Mouse (Mus musculus) layer of hippocampus, adult 11-12 months (tissue): ENCODE data around the gene Epsti1.

Experiments
- DNase-seq: peaks from one replicate; pipeline ENCODE4 v3.0.0; 2022; ENCODE audit warnings: low spot score

Epsti1 gene

DNA sequence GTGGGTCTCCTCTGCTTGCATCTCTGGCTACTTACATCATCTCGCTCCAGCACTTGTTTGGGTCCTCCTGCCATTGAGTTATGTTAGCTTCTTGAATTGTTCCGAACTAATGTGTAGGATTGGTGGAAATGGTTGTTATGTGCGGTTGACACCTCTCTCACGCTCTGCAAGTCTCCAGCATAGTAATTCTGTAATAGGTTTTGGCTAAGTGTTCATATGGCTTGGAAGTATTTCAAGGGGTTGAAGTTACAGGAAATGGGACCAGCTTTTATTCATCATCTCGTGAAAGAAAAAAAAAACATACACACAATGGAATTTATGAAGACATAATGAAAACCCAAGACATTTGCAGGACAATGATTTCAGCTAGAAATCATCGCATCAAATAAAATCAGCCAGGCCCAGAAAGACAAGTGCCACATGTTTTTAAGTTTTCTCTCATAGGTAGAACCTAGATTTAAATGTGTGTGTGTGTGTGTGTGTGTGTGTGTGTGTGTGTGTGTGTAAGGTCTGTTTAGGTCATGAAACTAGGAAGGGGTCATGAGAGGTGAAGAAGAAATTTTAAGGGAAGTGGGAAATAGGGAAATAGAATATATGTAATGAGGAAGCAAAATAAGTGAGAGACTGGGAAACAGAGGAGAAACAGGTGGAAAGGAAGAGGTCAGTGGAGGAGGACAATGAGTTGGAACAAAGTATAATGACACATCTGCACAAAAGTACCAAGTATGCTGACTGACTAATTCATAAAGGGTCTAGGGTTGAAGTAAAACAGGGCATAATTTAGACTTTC is 19.2 kb downstream of the Epsti1 start:
- DNase-seq, result no peak

DNA sequence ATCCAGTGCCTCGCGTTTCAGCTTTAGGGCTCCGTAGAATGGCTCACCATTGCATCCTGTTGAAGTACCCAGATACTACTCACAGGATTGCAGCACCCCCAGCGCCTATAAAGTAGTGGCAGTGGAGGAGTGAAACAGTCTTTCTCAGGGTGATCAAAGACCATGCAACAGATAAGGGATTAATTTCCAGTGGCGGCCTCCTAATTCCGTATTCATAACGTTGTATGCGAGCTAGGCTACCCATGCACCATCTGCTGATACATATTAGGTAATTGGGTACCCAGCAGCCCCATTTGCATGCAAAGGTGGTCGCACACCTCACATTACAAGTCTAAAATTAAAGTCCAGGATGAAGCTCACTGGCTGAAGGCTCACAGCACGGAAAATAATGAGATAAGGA is 21.4 kb downstream of the Epsti1 start:
- DNase-seq, result no peak

DNA sequence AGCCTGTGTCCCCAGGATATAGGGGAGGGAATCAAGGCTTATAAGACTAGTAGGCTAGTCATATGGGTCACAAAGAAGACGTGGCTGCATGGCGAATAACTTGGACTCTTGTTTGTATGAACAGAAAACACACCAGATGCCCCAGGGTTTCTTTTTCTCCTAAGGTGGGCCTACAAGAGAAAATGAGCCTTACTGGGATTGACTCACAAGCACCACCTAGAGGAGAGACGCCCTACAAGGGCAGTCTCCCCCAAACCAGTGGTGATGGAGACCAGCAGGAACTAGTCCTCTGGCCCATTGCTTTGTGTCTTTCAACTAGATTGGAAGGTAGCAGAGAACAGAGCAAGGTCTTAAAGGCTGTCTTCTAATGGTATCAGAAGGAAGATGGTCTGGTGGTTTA is 22.7 kb downstream of the Epsti1 start:
- peak; percentile 50 for DNase-seq

DNA sequence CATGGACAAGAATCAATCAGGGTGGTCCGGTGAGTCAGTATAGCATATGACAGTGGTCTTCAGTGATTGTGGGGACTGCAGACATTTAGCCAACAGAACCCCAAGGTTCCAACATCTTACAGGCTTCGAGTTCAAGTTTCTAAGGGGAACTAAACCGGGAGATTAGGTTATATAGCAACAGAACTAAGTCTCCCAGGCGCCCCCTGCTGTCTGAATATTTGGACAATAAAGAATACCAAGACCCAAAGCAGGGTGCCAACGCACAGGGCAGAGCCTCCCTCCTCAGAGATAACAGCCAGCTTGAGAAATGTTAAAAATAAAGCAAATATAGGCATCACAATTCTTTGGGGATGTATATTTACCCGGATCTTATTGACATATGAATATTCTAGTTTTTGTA is 24.0 kb downstream of the Epsti1 start:
- DNase-seq, result peak; percentile 87

DNA sequence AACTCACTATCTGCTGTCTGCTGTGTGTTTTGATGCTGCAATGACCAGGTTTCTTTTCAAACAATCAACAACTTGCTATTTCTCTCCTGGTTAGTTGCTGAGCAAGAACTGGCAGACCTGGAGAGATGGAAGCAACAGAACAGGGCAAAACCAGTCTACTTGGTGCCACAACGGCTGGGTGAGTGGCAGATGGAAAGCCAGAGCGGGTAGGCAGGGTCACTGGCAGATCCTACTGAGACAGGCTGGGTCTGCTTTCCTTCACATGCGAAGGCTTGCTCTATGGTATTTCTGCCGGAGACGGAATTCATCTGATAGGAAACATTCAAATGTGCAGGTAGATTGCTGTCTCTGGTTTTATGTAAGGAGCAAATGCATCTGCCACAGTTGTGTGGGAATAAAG is 24.6 kb downstream of the Epsti1 start:
- no peak for DNase-seq

DNA sequence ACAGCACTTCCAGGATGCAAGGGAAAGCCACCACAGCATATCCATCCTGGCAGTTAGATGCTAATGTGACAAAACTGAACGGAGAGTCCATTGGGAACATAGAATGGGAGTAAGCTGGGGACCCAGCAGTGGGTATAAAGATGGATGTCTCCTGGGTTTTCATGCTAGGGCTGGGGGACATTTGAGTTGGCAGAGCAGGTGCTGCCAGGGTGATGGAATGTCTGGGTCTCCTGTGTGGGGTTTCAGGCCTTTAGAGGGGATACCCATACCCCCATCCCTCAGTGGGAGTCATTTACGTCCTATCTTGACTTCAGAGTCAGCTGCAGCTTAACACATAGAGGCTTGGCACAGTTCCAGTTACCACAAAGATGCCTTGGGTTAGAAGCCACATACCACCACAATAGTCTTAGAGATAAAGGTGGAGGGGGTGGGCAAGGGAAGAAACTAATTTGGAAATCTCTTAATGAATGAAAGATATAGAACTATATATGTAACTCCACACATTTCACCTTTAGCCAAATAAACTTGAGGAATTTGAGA is 25.2 kb downstream of the Epsti1 start:
- no peak for DNase-seq

DNA sequence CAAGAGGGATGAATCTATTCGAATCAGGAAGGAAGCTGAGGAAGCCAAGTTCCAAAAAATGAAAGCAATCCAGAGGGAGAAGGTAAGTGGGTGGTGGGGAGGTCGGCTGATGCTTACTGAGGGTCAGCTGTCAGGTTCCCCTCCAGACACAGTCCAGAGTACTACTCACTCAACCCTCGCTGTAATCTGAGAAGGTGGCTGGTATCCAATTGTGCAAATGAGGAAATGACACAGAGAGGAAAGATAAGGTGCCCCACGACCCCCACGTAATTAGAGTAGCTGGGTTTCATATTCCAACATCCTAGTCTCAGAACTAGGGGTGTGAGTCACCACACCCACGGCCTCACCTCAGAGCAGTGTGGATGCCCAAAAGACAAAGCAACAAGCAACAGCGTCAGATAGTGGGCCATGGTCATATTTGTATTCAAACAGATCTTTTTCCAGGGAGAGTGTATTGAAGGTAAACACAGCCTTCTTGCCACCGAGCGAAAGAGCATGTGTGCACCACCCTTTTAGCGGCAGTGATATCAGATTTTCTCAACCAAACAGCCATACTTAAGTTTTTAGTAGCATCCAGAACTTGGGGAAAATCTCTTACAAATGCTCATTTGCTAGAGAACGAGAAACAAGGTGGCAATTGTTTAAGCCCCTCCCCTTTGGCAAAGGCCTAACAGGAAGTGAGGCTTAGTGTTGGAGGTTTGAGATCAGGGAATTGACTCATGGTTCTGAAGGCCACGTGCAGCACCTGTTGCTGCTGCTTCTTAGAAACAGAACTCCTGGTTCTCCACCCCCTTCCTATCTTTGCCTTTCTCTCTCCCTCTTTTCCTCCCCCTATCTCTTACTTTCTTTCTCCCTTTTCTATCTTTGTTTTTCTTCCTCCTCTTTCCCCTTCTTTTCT is 28.4 kb downstream of the Epsti1 start:
- no peak for DNase-seq

DNA sequence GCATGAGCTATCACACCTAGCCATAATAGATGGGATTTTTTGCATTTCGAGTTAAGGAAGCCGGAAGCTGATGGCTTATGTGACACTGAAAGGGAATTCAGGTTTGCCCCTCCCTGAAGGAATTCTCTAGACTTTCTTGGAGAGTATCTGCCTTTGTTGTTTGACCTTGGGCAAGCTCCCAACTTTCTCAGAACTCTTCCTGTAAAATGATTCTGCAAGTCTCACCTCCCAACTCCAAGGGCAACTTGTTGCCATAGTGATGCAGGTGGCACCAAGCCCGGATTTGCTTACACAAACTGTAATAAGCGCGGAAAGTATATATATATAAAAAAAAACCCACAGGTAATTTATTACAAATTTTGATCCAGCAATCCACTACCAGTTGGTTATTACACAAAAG is 29.2 kb downstream of the Epsti1 start:
- no peak for DNase-seq

DNA sequence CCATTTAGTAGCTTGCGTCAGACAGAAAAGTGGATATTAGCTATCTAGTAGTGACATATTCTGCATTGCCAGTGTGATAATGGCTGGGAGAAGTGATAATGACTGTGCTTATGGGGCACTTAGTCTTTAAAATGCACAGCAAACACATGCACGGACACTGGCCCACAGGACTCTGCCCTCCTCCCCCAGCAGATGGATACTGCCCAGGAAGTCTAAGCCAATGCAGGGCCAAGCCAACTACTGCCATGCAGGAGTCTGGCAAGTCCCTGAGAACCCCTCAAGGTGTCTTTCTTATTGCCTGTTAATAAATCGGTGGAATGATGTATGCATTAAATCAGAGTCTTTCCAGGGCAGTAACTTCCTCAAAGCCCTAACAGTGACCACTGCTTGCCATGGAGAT is 30.4 kb downstream of the Epsti1 start:
- DNase-seq, result no peak

DNA sequence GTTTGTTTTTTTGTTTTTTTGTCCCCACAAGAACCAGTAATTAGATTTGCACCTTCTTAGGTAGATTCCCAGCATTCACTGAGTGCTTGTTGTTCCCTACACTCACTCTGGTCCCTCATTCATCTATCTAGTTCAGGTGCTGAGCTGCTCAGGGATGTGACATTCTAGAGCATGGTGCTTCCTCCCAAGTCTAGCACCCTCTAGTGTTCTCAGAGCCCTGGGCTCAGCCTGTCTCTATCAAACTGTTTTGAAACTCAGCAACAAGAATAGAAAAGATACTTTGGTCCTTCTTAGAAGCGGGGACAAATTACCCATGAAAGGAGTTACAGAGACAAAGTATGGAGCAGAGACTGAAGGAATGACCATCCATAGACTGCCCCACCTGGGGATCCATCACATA is 37.1 kb downstream of the Epsti1 start:
- DNase-seq, result no peak

DNA sequence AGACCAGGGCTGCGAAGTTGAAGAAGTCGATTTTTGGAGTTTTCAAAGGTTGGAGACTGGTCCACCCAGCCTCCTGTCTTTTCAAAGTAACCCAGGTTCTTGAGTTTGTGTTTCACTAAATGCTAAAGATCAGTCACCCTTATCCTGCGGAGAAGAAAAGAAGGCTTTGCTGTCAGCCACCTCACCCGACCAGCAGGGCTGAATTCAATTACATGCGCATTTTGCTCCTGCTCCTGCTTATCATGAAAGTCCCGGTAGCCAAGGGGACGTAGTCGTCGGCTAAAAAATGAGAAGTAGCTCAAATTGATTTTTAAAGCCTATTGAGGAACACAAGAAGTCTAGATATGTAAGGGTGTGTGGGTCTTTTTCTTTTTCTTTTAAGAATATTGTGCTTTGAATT is 38.2 kb downstream of the Epsti1 start:
- no peak for DNase-seq

DNA sequence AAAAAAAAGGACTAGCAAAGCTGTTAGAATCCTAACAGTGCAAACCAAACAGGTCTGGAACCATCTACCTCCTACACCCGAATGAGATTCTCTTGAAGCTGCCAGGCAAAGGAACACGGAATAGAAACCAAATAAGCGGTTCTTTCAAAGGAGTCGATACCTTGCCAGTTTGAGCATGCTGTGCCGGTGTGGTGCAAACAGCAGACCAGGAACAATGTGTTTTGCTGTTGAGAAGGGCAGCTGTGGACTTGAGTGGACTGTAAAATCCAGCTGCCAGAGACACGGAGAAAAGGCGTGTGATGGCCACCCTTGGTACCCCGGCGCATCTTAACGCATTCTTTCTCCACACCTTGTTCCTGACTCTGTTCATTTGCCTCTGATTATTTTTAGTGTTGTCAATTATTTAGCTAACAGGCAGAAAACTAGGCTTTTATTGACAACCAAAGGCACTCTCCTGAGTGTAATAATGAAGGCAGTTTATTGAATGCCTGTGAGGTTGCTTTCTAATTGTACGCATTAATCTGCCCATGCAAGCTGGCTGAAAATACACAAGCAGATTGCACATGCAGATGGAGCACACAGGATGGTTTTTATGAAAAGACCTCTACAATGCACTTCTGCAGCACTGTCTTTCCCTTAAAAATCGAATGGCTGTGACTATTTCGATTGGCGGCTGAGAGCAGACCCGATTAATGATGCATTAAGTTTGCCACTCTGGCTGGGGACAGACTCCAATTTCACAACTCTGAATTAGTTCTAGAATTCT is 38.9 kb downstream of the Epsti1 start:
- DNase-seq, result peak; percentile 74

DNA sequence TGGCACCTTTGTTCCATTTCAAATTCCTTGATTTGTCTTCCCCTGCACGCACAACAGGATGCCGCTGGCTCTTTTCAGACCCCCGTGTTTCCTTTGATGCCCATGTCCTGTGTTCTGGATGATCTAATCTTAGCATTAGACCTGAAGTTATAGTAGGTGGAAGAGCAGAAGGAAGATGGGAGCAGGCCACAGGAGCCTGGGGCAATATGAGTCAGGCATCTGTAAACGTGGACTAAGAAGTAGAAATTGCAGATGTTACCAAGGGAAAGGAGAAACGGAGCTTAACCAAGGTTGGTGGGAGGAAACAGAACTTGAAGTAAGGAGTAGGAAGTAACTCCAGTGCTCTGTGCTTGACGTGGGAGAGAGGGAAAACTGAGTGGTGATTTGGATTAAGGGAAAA is 57.7 kb downstream of the Epsti1 start:
- DNase-seq, result no peak

DNA sequence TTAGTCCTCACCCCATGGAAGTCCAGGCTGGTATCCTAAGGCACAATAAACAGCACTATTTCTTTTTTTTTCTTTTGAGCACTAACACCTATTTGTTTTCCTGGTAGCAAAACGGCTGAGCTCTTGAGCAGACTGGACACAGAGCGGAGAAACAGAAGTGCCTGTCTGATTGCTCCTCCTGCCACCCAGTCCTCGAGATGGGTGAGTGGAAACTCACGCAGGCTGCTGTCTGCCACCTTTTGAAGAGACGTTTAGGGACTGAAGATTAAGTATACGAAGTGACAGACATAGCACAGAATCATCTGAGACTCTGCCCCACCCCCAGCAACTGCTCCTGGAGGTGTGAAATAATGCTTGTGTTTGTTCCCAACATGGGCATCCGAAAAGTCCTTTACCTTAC is 59.5 kb downstream of the Epsti1 start:
- DNase-seq, result no peak

DNA sequence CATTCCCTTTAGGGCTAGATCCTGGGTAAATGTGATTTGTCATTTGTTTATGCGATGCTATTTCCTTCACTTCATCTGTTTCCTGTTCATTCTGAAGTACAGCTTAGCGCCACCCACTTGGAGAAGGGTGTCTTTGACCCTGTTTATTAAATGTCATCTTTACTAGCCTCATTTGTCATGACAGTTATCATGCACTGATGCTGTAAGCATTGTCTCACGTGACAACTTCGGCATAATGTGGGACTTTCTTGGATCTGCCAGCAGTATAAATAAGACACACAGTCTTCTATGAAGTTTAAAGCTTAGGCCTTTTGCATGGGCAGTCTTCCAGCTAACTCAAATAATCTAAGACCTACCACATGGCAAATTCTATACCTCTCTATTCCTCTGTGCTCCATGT is 67.3 kb downstream of the Epsti1 start:
- DNase-seq, result no peak

DNA sequence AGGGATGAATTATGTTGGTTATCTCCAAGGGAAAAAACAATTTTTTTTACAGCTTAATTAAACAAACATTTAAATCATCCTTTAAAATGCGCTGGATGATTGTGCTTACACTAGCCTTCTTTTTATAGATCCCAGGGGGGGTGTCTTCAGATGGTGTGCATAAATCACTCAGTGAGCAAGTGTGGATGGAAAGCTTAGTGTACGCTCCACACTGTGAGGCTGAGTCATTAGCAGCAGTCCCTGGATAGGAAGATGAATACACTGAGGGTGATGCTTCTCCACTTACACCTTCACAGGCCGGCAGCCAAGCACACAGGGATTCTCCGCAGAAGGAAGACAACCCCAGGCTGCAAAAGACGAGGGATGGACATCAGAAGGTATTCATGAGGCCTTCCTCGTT is 70.2 kb downstream of the Epsti1 start:
- no peak for DNase-seq

DNA sequence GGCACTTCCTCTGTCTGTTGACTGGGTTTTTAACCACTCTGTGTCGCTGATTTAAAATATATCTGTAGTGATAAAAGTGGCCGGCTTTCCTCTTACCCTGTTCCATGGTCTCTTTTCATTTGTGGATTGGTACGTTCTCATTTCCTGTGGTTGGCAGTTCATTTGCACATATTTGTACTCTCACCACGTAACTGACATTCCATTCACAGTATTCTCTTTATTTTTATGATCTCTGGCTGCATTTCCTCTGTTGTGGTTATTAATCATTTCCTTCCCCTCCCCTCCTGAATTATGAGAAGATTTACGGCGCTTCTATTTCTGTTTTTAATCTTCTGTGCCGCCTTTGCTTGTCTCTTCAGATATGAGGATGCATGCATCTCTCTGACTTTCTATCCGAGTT is 71.7 kb downstream of the Epsti1 start:
- DNase-seq, result no peak

DNA sequence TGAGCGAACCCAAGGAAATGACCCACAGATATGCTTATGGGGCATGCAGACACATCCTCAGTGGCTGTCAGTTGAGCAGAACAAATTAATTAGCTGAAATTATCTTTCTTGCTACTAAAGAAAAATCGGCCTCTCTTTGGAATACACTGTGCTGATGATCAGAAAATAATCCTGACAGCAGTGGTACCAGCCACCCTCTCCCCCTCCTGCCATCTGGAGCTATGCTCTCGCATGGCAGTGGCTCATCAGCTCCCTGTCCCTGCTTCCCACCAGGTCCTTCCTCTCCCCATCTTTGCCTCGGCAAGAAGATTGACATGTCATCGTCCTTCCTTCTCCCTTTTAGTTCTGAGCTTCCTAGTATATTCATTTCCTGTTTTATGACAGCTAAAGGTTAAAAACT is 77.5 kb downstream of the Epsti1 start:
- peak; percentile 71 for DNase-seq

DNA sequence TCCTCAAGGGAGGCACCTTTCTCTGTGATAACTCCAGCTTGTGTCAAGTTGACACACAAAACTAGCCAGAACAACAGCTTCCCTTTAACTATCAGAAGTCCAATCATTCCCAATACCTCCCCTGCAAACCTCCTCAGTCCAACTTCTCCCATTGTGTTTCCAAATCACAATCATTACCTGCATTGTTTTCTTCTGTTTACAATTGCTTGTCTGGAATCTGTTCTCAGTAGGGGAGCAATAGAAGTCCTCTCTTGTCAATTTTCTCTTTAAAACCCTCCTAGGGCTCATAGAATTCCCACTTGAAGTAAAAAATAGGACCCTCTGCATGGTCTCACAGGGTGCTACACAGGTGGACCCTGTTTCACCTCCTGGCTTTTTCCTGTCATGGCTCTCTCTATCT is 93.7 kb downstream of the Epsti1 start:
- DNase-seq, result no peak

DNA sequence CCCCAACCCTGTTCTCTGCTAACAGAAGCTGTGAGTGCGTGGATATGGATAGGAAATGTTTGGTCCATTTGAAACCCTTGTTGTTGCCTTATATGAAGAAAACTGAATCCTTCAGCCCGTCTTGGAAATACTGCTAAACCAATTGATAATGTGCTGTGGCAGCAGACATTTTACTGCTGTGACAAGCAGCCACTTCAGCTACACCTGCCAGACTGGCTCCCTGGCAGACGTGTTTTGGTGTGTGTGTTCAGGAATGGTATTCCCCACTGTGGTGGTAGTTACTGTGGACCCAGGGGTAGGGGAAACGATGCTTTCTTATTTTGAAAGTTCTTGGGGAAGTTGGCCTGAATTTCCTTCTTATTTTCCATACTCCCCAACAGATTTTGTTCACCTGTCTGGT is 100.4 kb downstream of the Epsti1 start:
- DNase-seq, result no peak

DNA sequence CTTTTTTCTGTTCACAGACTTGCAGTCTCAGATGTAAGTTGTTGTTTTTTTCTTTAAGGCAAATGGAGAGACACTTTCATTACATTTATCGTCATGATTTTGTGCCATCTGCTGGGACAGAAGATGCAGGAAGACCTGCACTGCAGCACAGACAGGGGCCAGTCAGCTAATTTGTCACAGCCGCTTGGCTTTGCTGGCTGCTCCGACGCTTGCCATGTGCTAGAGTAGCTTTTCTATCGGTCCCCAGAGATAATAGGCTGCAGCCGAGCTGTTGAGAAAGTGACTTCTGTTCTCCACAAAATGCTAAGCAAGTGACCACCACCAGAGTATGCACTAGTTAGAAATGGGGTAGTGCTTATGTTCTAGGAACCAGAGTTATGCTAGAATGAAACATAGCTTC is 104.0 kb downstream of the Epsti1 start:
- no peak for DNase-seq

DNA sequence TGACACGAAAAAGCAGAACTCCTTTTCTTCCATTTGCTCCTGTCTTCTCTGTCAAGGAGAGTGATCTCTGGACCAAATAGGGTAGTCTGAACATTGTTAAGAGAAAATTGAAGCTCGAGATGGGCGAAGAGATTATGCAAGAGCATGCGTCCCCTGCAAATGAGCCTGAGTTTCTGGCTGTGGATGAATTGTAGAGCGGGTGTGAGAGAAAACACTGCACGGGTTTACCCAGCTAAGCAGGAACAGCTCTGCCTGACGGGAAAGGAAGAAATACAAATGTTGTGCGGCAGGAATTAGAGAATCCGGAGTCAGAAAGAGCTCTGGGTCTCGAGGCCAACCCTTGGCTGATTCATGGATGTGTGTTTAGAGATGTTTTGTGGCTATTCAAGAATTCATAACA is 107.8 kb downstream of the Epsti1 start:
- no peak for DNase-seq
